Mouse (Mus musculus) hindbrain, embryonic 16.5 days (tissue): ENCODE measurements around the gene Slc30a7. TPM values are rescaled to one million over a fixed set of nuclear protein-coding genes. Genes with fewer than 3 reads are reported as not detected.
"Not testable (repeated sequence)": the region's sequence is repeated elsewhere in the genome, so short reads cannot be mapped to it uniquely, and the experiment has no call there.

Experiments
- ATAC-seq: fragments of 200-750 bp; cut with Nextera tagmentation; 2 replicates; pipeline ENCODE4 v1.8.0; 2017; ENCODE audit warnings: moderate TSS enrichment, moderate library complexity
- H3K27ac ChIP-seq: fragments of 300-500 bp; sonication (generic); 2 replicates; pipeline ENCODE4 v1.5.1; 2014; ENCODE audit warnings: low read depth, mild to moderate bottlenecking, control low read depth, low read length, moderate library complexity
- H3K27me3 ChIP-seq: fragments of 300-500 bp; sonication (generic); replicated peaks from 2 replicates; pipeline ENCODE4 v1.6.1; 2014; ENCODE audit warnings: low read length; ENCODE audit not compliant: control insufficient read depth, insufficient read depth
- H3K36me3 ChIP-seq: fragments of 300-500 bp; sonication (generic); 2 replicates; pipeline ENCODE4 v1.6.1; 2014; ENCODE audit warnings: mild to moderate bottlenecking, low read length, moderate library complexity, mixed read lengths; ENCODE audit not compliant: control insufficient read depth, insufficient read depth
- H3K4me1 ChIP-seq: fragments of 300-500 bp; sonication (generic); 2 replicates; pipeline ENCODE4 v1.6.1; 2014; ENCODE audit warnings: low read depth, low read length; ENCODE audit not compliant: control insufficient read depth, insufficient read depth
- H3K4me2 ChIP-seq: fragments of 300-500 bp; sonication (generic); 2 replicates; pipeline ENCODE4 v1.6.1; 2014; ENCODE audit warnings: mild to moderate bottlenecking, low read length, control low read depth, moderate library complexity
- H3K4me3 ChIP-seq: fragments of 300-500 bp; sonication (generic); 2 replicates; pipeline ENCODE4 v1.5.1; 2014; ENCODE audit warnings: mild to moderate bottlenecking, low read length, control low read depth, moderate library complexity
- H3K9ac ChIP-seq: fragments of 300-500 bp; sonication (generic); 2 replicates; pipeline ENCODE4 v1.6.1; 2014; ENCODE audit warnings: low read depth, mild to moderate bottlenecking, control low read depth, low read length, moderate library complexity
- H3K9me3 ChIP-seq: fragments of 300-500 bp; sonication (generic); 2 replicates; pipeline ENCODE4 v1.6.1; 2014; ENCODE audit warnings: mild to moderate bottlenecking, low read length, moderate library complexity; ENCODE audit not compliant: control insufficient read depth
- WGBS: fragments of 180-500 bp; shearing (Covaris S2); extraction: QIAGEN DNeasy Blood & Tissue Kit; methylation state at CpG from one replicate; pipeline ENCODE4 v1.1.7; 2014; 5-methylcytosine and 5-hydroxymethylcytosine counted together
- polyA plus RNA-seq: library from polyadenylated mRNA; unstranded; fragments of >200 nt; fragmentation: Nextera tagmentation; extraction: Ambion mirVana; gene quantifications from 2 replicates; pipeline ENCODE4 v1.2.1, GENCODE M21; 2015

Slc30a7 gene
- polyA plus RNA-seq, 1 experiment from 2014 or later, result 16.0 TPM

- ATAC-seq, result no peak
- Histone ChIP-seq H3K4me2 (no peak overlapping the region), H3K4me1 (no peaks in the 10 kb centered on the region), H3K4me3 (no peak overlapping the region), H3K27me3 (no peaks in the 10 kb centered on the region), H3K9ac (no peak overlapping the region), H3K27ac (no peak overlapping the region), H3K36me3 (peaks cover 7% of the 10 kb centered on the region; the same call in 1 of the 2 replicates), H3K9me3 (no peaks in the 10 kb centered on the region)
- 92% methylated on average over 4 of the region's 4 CpGs for WGBS
These were observed 66.7 kb downstream of the Slc30a7 start for GRCm38 (mm10) chr3:115940510-115940909.

DNA sequence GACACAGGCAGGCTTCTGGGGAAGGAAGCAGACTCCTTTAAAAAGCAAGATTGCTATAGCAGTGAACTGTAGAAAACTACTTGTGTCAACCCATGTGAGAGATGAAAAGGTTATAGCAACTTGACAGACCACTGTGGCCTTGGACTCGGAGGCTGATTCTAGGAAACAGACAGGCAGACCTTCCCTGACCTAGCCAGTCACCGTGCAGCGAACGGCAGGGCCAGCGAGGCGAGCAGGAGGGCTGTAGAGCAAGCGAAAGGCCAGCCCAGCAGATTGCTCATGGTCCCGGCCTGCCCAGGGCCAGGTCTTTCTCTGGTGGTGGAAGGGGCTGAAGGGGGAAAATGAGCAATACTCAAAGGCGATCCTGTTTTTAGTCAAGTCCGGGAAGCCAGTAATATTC is 69.4 kb downstream of the Slc30a7 start:
- 87% methylated on average over 10 of the region's 10 CpGs for WGBS
- no peaks in the 10 kb centered on the region for H3K4me1 ChIP-seq
- H3K4me2 ChIP-seq, result no peak overlapping the region
- no peak for ATAC-seq
- no peak overlapping the region for H3K4me3 ChIP-seq
- H3K9me3 ChIP-seq, result no peaks in the 10 kb centered on the region
- no peaks in the 10 kb centered on the region for H3K27me3 ChIP-seq
- H3K27ac ChIP-seq, result no peak overlapping the region
- peaks cover 7% of the 10 kb centered on the region; the same call in 1 of the 2 replicates for H3K36me3 ChIP-seq
- no peak overlapping the region for H3K9ac ChIP-seq

- WGBS, result 67% methylated on average over 4 of the region's 4 CpGs
- Histone ChIP-seq H3K4me1 (no peaks in the 10 kb centered on the region), H3K36me3 (peaks cover 2% of the 10 kb centered on the region; the same call in 1 of the 2 replicates), H3K27ac (no peak overlapping the region), H3K9me3 (no peaks in the 10 kb centered on the region), H3K9ac (no peak overlapping the region), H3K4me3 (no peak overlapping the region), H3K4me2 (no peak overlapping the region), H3K27me3 (no peaks in the 10 kb centered on the region)
- ATAC-seq, result no peak
These were observed 70.2 kb downstream of the Slc30a7 start for GRCm38 (mm10) chr3:115936734-115937599.

DNA sequence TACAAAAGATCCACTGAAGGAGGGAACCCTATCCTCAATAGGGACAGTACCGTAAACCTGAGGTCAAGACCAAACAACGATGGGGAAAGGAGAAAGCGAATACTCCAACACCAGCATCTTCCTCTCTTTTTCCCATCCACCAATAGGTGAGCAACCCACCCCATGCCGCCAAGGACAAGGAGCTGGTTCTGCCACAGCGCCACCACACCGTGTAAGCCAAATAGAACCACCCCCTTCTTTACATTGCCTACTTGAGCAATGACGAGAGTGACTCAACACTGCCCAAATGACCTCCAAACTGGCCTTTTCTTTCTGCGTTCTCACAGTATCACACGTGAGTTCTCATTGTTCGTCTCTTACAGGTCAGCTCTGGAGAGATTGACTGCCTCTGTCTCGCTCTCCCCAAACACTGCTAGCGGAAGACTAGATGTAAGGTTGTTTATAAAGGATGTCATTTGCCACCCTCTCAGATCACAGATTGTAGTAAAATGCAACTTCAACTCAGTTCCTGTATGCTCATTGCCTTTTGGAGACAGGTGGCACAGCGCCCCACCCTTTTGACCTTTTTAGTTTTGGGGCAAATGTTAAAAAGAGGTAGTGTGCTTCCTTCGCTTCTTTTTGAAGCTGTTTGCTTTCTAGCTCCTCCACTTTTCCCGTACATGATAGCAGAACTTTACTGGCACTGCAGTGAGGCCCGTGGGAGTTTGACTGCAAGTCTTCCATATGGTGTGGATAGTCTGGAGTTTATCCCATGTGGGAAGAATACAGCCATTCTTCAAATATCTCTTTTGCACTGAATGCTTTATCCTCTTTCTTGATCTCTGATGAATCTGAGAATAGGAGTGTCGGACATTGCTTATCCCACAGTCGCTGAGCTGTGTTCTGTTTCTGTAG is 73.7 kb downstream of the Slc30a7 start:
- WGBS, result 90% methylated on average over 18 of the region's 18 CpGs
- no peak for ATAC-seq
- Histone ChIP-seq H3K36me3 (0 out of 2 replicates have a peak, but pooled peaks cover under 1% of the 10 kb centered on the region), H3K27me3 (no peaks in the 10 kb centered on the region), H3K4me1 (no peaks in the 10 kb centered on the region), H3K9ac (no peak overlapping the region), H3K4me3 (no peak overlapping the region), H3K27ac (no peak overlapping the region), H3K4me2 (no peak overlapping the region), H3K9me3 (no peaks in the 10 kb centered on the region)

GRCm38 (mm10) chr3:115931701-115932100 is 75.5 kb downstream of the Slc30a7 start:
- 96% methylated on average over 6 of the region's 6 CpGs for WGBS
- H3K9ac ChIP-seq, result no peak overlapping the region
- 0 out of 2 replicates have a peak, but pooled peaks cover 3% of the 10 kb centered on the region for H3K36me3 ChIP-seq
- no peaks in the 10 kb centered on the region for H3K27me3 ChIP-seq
- H3K9me3 ChIP-seq, result no peaks in the 10 kb centered on the region
- H3K4me3 ChIP-seq, result no peak overlapping the region
- ATAC-seq, result no peak
- no peaks in the 10 kb centered on the region for H3K4me1 ChIP-seq
- H3K4me2 ChIP-seq, result no peak overlapping the region
- no peak overlapping the region for H3K27ac ChIP-seq

DNA sequence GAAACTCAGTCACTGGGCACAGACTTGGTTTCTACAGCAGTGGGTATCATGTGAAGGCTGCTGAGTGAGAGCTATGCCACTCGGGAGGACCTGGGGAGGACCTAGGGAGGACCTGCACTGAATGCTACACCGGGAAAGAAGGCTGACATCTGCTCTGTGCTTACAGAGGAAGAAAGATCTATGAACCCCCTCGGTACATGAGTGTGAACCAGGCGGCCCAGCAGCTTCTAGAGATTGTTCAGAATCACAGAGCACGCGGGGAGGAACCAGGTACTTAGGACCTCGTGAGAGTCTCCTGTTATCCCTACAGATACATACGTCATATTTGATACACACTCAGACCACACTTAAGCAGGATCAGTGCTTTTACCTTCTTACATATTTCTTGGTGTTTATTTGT is 80.7 kb downstream of the Slc30a7 start:
- no peak overlapping the region for H3K9ac ChIP-seq
- H3K36me3 ChIP-seq, result 0 out of 2 replicates have a peak, but pooled peaks cover 3% of the 10 kb centered on the region
- H3K4me1 ChIP-seq, result no peaks in the 10 kb centered on the region
- no peak overlapping the region for H3K27ac ChIP-seq
- no peaks in the 10 kb centered on the region for H3K9me3 ChIP-seq
- H3K27me3 ChIP-seq, result no peaks in the 10 kb centered on the region
- no peak for ATAC-seq
- 91% methylated on average over 8 of the region's 8 CpGs for WGBS
- no peak overlapping the region for H3K4me2 ChIP-seq
- H3K4me3 ChIP-seq, result no peak overlapping the region

DNA sequence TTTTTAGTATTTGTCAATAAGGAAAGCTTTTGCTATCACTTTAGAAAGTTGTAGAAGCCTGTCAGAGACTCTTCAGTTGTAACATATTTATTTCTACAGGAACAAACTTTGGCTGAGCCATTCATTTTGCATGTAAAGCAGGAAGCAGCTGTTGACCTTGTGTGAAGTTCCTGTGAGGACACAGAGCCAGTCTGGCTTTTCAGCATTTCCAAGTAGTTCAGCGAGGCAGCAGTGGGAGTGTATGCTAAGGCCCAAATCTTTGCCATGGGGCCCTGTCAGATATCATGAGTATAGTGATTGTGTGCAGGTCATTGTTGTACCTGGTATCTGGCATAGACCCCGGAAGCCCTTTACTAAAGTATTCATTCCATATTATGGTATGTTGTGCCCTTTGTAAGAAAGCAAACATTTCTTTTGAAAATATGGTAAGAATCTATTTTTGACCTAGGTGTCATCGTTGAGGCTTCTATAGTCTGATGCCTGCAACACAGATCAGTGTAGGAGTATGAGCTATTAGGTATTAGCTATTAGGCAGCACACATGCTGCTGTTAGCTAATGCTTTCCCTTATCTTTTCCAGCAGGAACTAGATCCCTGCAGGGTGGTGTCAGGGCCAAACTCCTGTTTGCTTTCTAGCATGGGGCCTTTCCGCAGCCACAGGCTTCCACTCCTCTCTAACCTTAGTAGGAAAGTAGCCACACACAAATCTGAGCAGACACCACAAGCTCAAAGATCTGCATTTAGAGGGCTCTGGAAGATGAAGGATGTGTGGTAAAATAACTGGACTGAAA is 82.6 kb downstream of the Slc30a7 start:
- Histone ChIP-seq H3K4me3 (no peak overlapping the region), H3K9ac (no peak overlapping the region), H3K36me3 (0 out of 2 replicates have a peak, but pooled peaks cover 3% of the 10 kb centered on the region), H3K9me3 (no peaks in the 10 kb centered on the region), H3K27ac (no peak overlapping the region), H3K27me3 (no peaks in the 10 kb centered on the region), H3K4me2 (no peak overlapping the region), H3K4me1 (no peaks in the 10 kb centered on the region)
- no peak for ATAC-seq
- WGBS, result 88% methylated on average over 4 of the region's 4 CpGs

DNA sequence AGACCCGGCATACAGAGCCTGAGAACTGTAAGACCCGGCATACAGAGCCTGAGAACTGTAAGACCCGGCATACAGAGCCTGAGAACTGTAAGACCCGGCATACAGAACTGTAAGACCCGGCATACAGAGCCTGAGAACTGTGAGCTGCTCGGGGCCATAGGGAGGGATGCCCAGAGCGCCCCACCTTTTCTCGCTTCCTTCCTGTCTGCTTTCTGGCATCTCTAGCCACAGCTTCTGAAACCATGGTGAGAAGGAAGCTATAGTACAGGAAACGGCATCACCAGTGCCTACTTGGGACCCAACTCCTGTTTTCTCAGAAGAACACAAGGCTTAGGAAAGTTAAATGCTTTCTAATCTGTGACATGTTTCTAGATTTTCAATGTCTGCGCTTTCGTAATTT is 99.8 kb downstream of the Slc30a7 start:
- not testable (repeated sequence) for H3K27me3 ChIP-seq, H3K4me1 ChIP-seq, ATAC-seq, H3K36me3 ChIP-seq, H3K4me2 ChIP-seq, H3K27ac ChIP-seq, H3K9ac ChIP-seq, H3K9me3 ChIP-seq, H3K4me3 ChIP-seq
- 97% methylated on average over 9 of the region's 11 CpGs for WGBS
